Mouse (Mus musculus): ENCODE data around the gene Ttc4.

The Ttc4 gene

DNA sequence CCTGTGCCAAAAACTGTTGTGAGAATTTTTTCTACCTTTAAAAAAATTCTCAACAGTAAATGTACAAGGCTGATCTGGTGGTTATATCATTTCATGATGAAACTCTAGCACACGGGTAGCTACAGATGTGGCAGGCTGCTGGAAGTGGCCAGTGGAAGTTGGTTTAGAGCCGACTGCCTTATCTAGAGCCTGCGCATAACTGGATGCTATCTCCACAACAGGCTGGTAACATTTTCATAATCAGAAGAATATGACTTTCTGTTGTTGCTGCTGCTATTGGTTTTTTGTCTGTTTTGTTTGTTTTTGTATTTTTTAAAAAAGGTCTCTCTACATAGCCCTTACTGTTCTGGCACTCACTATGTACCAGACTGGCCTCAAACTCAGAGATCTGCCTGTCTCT, 26.2 kb downstream of the Ttc4 start:
- no peak for DNase-seq (ENCODE audit: extremely low read depth, low read depth)

DNA sequence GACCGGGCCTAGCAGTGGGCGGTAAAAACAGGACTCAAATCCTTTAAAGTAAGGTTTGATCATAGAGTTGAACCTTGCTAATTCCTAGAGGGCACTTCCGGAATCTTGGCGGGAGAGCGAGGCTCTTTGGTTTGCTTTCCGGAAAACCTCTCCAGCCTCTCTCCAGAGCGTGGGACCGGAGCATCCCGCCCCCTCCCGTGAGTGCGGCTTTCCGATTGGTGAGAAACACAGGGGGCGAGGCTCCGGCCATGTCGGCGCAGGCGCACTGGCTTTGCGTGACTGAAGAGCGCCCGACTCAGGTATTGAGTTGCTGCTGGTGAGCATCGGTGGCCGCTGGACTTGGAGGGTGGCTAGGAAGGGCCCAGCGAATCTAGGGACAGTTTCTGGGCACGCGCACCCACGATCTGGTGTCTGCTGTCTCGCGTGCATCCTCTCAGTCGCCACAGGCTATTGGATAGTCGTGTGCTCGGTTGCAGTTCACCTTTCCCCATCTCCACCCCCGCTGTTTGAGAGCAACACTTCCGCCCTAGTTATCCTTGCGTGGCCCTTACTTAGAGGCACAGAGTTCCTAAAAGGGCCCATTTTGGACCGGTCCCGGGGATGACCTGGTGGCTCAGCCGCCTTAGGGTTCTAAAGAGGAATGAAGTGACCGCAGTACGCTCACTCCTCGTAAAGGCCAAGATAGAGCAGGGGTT, 27.8 kb downstream of the Ttc4 start, which contains the start of gene Pars2:
TSS of gene Pars2 (plus strand) at position 237 of the 695 bp plus-strand sequence.
- DNase-seq (ENCODE audit: extremely low read depth, low read depth), result peak; percentile 94

- no peak for DNase-seq (ENCODE audit: extremely low read depth, low read depth)
Measured at GRCm38 (mm10) chr4:106647137-106647536, 31.6 kb downstream of the Ttc4 start.

GRCm38 (mm10) chr4:106645797-106646196, 32.9 kb downstream of the Ttc4 start:
- DNase-seq (ENCODE audit: extremely low read depth, low read depth), result no peak

DNA sequence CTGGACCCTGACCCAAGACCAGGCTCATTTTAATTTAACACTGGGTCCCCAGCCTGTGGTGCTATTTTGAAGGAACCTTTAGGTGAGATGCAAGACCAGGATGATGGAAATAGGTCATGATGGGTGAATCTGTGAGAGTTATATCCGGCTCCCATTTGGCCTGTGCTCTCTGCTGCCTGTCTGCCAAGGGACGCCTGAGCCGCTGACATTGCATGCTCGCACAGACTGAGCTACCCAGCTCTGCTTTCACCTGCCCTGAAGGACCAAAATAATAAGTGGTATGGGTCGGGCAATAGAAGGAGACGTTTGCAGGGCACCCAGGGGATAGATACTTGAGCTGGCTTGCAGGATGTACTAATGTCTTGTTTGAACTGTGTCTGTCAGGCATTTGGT, 34.5 kb downstream of the Ttc4 start:
- no peak for DNase-seq (ENCODE audit: extremely low read depth, low read depth)

DNA sequence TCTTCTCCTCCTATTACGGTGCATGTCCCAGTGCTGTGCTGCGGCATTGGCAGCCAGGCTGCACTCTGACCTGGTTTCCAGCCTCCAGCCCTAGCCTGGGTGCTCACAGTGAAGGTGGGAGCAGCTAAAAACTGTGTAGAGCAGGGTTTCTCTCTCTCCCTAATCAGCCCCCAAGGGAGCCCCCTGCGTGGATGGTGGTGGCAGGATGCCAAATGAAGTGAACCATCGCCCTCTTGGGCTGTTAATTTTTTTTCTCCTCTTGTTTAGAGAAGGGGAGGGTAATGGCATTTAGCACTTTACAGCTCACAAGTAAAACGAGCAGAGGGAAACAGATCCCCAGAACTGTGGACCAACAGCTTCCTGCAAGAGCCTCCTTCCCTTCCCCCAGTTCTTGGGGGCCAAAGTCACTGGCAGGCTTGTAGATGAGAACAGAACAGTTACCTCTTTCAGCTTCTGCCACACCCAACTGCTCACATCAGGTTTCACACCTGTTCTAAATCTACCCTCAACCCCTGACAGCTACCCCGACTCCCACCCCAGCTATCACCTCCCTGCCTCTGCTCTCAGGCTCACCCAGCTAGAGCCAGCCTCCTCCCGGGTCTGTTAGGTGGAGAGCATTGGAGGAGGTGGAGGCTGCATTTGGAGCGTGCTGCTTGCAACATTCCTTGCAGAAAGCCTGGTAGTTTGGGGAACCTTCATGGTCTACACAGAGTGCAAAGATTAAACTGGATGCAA, 35.1 kb downstream of the Ttc4 start:
- DNase-seq (ENCODE audit: extremely low read depth, low read depth), result no peak

DNA sequence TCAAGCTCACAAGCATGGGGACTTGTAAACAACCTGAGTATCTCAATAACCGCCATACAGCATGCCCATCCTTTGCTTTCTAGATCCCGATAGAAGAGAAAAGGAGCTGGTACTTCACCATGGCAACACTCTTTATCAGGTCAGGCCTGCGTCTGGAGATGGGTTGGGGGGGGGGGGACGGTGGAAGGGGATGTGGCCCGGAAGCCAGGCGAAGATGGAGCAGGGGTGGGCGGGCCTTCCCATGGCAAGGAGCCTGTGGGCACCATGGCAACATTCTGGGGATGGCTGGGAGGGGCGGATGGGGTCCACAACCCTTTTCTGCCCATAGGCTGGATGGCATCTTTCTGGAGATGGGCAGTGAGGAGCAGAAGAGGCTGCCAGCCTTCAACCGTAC, 44.7 kb downstream of the Ttc4 start:
- DNase-seq (ENCODE audit: extremely low read depth, low read depth), result no peak

DNA sequence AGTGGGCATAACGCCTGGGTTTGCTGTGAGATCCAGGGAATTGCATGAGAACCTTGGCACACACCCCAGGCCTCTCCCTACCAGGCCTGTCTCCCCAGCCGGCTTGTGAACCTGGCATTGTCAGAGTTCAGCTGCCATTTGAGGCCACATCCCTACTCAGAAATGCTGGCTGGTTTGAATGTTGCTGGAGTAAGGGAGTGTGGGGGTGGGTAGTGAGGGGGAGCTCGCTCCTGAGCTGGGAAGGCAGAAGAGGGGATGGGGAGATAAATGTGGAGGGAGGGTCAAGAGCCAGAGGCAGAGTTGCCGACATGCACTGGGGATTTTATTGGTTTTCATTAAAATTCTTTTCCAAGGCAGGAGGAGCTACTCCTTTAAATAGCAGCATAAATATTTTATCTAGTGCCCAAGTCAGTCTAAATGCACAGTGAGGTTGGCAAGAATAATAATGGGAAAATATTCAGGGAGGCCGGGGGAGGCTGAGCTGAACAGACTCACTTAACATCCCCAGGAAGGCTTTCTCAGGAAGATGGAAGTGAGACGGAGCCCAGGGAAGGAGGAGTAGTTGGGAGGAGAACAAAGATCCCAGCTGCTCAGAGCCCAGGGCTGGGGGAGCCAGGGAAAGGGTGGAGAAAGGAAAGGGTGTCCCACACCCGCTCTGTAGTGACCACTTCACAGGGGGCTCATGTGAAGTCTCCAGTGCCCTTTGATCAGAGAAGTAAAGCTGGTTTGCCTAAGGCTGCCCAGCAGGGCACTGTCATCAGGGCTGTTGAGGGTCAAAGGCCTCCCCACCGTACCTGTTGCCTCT, 45.3 kb downstream of the Ttc4 start:
- DNase-seq (ENCODE audit: extremely low read depth, low read depth), result no peak

DNA sequence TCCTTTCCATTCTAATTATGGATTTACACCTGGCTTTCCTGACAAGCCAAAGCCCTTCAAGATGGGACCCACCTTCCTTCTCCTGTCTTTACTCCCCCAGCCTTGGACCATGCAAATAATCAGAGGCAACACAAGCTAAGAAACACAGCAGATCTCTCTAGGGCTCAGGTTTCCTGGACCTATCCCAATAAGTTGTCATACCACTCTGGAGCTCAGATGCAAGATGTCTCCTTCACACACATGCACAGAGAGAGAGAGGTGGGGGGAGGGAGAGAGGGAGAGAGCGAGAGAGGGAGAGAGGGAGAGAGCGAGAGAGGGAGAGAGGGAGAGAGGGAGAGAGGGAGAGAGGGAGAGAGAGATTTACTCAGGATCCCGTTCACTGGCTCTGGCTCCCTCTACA, 46.4 kb downstream of the Ttc4 start:
- DNase-seq (ENCODE audit: extremely low read depth, low read depth), result no peak

- peak; percentile 25 for DNase-seq (ENCODE audit: extremely low read depth, low read depth)
Measured at GRCm38 (mm10) chr4:106630333-106631220, 48.2 kb downstream of the Ttc4 start.

GRCm38 (mm10) chr4:106629374-106629773, 49.4 kb downstream of the Ttc4 start:
- no peak for DNase-seq (ENCODE audit: extremely low read depth, low read depth)

- DNase-seq (ENCODE audit: extremely low read depth, low read depth), result no peak
Measured at GRCm38 (mm10) chr4:106628650-106629360, 49.9 kb downstream of the Ttc4 start.

GRCm38 (mm10) chr4:106627809-106628208, 50.9 kb downstream of the Ttc4 start:
- no peak for DNase-seq (ENCODE audit: extremely low read depth, low read depth)

- no peak for DNase-seq (ENCODE audit: extremely low read depth, low read depth)
Measured at GRCm38 (mm10) chr4:106624271-106624670, 54.5 kb downstream of the Ttc4 start.

DNA sequence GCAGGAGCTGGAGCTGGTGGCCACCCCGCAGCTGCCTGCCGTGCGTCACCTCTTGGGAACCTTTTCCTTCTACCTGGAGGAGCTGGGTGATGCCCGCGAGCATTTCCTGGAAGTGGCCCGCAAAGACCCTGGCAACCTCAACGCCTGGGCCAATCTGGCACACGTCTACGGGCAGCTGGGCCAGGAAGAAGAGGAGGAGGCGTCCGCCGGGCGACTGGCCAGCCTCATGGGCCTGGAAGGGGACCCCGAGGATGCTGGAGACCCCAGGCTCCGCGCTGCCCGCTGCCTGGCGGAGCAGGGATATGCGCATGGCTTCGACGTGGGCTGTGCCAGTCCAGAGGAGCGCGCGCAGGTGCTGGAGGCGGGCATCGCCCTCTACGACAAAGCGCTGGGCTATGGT, 56.0 kb downstream of the Ttc4 start:
- no peak for DNase-seq (ENCODE audit: extremely low read depth, low read depth)

GRCm38 (mm10) chr4:106622030-106622493, 56.7 kb downstream of the Ttc4 start, which contains the start of gene Ttc22:
Ttc22 (plus strand) TSS chr4:106622432.
- no peak for DNase-seq (ENCODE audit: extremely low read depth, low read depth)

- DNase-seq (ENCODE audit: extremely low read depth, low read depth), result no peak
Measured at GRCm38 (mm10) chr4:106621428-106621827, 57.3 kb downstream of the Ttc4 start.

GRCm38 (mm10) chr4:106618898-106619297, 59.8 kb downstream of the Ttc4 start:
- no peak for DNase-seq (ENCODE audit: extremely low read depth, low read depth)

DNA sequence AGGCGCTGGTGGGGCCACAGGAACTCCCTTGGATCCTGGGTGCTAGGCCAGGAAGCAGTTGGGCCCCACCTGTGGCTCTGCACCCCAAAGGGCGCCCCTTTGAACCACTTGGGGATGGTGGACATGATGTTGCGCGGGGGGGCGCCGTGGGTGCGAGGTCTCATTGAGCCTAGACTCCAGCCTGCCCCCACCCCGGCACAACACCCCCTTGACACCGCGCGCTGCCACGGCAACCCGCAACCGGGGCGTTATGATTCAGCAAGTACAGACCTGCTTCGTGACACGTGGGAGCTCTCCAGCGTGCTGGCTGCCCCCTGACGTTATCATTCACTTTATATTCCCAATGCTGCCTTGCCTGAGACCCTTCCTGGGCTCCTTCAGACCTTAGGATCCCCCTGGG, 61.7 kb downstream of the Ttc4 start, which contains the start of gene Lexm:
TSS of gene Lexm (minus strand) at position 186 of the 400 bp plus-strand sequence.
- peak; percentile 16 for DNase-seq (ENCODE audit: extremely low read depth, low read depth)

GRCm38 (mm10) chr4:106615637-106616036, 63.1 kb downstream of the Ttc4 start:
- peak; percentile 90 for DNase-seq (ENCODE audit: extremely low read depth, low read depth)

Data from MEL-GATA-1-ER (cell line).